Mouse (Mus musculus): ENCODE measurements around the gene Kif6.

Kif6 gene

GRCm38 (mm10) chr17:49614577-49615235 lies at the start of gene Kif6:
Gene Kif6 (plus strand): TSS chr17:49615136.
- DNase-seq = peak; percentile 70

- no peak for DNase-seq
Observed at GRCm38 (mm10) chr17:49568717-49569116, 46.2 kb upstream of the Kif6 start.

DNA sequence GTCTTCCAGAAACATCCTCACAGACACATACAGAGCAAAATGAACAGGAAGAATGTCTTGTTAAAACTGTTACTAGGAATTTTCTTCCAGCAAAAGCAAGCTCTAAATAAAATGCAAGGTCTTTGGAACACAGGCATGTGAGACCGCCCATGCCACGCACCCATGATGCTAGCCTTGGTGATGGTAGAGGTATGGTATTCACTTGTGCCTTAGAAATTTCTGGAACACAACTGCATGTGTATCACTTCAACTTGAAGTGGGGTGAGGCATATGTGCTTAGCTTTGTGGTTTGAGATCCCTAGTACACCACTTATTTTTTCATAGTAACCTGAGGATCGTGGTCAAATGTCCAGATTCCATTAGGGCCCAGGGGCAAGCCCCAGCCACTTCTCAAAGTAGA lies 37.6 kb upstream of the Kif6 start:
- DNase-seq = no peak

DNA sequence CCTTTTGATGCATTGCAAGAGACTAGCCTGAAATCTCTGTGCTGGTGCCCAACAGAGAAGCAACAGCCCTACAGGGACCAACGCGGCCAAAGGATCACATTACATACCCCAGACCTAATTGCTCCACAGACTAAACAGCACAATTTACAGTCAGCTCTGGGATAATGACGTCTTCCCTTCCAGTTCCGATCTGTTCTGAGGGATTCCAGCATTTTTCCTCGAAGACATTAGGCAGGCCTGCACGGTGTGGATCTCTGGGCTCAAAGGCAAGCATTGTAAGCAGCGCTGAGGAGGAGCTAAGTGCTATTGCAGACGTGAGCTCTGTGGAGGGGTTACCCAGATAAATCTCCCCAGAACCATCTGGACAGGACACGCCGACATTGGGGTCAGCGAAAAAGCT lies 32.5 kb upstream of the Kif6 start:
- DNase-seq = peak; percentile 6

DNA sequence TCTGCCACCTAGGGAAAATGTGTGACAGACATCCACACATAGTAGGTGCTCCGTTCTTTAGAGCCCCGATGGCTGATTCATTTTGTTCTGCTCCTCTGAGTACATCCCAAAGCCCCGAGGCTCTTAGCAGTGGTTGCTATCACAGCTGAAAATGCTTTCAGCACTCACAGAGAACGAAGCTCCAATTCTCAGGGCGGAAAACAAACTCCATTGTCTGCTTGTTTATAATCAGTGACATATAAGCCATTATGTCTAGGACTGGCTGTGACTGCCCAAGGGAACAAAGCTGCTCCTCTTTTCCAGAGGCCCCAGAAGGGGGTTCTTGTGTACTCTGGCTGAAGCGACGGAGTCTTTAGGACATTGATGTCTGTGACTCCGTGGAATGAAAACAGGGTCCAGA lies 24.9 kb upstream of the Kif6 start:
- DNase-seq = no peak

DNA sequence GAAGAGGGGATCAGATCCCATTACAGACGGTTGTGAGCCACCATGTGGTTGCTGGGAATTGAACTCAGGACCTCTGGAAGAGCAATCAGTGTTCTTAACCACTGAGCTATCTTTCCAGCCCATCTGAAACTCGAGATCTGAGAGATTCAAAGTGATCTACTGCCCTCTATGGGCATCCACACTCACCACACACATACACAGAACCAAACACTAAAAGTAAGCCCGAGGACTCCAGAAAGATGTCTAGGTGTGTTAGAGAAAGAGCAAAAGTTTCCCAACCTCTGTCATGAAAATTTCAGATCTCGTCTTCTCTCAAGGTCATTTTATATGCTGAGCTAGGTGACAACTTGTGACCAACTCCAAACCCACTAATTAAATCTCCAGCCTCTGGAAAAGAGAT lies 9.5 kb upstream of the Kif6 start:
- no peak for DNase-seq

GRCm38 (mm10) chr17:49607351-49608027 lies 7.4 kb upstream of the Kif6 start:
- no peak for DNase-seq

- DNase-seq = no peak
Observed at GRCm38 (mm10) chr17:49610296-49610695, 4.6 kb upstream of the Kif6 start.

- no peak for DNase-seq
Observed at GRCm38 (mm10) chr17:49615241-49615651, 310 bp downstream of the Kif6 start.

GRCm38 (mm10) chr17:49624572-49624971 lies 9.6 kb downstream of the Kif6 start:
- DNase-seq = no peak

GRCm38 (mm10) chr17:49627011-49627794 lies 12.3 kb downstream of the Kif6 start:
- peak; percentile 9 for DNase-seq

DNA sequence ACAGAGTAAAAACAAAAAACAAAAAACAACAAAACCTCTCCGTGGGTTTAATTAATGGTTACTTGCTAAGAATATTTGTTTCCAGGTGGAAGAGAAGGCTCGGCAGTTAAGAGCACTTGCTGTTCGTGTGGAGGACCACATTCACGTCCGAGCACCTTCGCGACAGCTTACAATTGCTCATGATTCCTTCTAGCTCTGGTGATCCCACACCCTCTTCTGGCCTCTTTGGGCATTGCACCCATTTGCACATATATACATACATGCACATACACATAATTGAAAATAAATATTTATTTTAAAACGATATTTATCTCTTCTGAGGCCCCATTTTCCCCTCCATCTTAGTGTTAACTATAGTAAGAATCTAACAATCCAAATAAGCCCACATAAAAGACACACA lies 13.9 kb downstream of the Kif6 start:
- DNase-seq = no peak

- no peak for DNase-seq
Observed at GRCm38 (mm10) chr17:49633041-49633440, 18.1 kb downstream of the Kif6 start.

DNA sequence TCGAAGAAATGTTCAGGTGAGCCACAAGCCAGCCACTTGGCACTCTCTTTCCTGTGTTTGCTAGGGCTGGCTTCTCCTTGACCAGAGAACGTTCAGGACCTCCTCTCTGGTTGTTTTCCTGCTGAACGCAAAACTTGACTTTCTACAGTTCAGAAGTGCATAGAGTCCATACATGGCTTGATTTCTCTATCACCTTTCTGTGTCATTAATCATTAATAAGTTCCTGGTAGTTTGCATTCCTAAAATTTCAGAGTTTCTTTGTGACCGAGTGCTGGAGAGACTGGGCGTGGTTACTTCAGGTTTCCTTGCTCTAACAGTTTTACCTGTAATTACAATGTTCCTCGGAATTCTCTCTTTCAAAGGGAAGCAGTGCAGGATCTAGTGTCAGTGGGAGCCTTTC lies 27.0 kb downstream of the Kif6 start:
- DNase-seq = no peak

DNA sequence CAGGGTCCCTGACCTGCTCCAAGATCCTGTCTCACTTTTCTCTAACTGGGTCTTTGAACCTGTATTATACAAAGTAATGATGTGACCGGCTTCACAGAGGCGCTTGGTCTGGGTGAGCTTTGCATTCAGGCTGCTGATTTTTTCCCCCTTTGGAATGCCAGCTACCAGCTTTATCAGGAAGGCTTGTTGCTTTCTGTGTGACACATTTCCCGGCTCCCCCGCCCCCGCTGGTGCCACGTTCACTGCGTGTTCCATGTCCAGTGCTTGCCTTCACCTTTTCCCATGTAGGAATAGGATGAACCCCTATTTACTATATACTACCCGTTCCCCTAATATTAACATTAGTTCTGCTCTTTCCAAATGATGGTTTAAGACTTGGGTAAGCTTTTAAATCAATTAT lies 27.4 kb downstream of the Kif6 start:
- DNase-seq = no peak

DNA sequence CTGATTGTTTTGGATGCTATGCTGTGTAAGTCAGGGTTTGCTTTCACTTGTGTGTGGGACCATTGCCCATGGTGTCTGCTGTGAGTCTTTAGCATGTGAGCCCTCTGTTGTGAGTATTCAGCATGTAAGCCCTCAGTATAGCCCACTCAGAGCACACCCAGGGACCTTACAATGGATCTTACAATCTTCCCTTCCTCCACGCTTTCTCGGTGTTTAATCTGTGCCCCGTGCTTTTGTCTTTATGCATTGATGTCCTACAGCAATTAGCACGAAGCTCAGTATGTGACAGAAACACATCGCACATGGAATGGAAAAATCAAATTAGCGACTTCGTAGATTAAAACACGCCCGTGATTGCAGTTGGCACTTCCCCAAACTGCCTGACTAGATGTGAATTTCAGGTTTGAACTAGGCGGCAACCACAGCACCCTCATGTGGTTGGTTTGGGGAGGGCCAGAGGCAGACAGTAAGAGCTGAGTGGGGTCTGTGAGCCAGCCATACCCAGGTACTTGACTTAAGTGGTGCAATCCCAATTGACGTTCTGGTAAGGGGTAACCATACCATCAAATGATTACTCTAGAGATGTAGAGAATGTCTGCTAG lies 28.1 kb downstream of the Kif6 start:
- no peak for DNase-seq

DNA sequence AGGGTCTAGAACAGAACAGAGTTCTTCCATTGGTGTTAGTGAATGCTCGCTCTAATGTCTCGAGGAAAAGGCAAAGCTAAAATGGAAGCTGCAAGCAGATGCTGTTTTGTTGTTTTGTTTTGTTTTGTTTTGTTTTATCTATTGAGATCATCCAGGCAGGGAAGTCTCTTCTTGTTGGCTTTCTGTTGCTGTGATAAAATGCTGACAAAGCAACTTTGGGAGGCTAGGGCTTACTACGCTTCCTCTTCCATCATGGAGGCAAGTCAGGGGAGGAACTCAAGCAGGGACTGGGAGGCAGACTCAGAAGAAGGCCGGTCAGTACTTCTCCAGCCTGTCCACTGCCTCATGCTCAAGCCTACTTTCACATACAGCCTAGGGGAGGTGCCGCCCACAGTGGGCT lies 31.3 kb downstream of the Kif6 start:
- no peak for DNase-seq

GRCm38 (mm10) chr17:49648970-49649369 lies 34.0 kb downstream of the Kif6 start:
- no peak for DNase-seq

GRCm38 (mm10) chr17:49649394-49649793 lies 34.5 kb downstream of the Kif6 start:
- no peak for DNase-seq

DNA sequence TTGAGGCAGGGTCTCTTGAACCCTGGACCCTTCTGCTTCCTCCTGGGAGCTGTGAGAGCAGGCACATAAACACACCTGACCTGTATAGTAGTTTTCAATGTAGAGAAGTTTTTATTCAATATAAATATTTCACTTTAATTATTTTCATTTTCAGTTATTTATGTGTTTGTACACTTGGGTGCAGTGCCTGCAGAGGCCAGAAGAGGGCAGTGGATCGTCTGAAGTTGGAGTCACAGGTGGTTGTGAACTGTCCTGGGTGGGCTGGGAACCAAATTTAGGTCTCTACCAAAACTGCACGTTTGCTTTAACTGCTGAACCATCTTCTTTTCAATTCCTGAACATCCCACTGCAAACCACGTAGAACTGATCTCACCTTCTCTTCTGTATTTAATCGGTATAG lies 35.4 kb downstream of the Kif6 start:
- DNase-seq = no peak

GRCm38 (mm10) chr17:49652357-49652756 lies 37.4 kb downstream of the Kif6 start:
- no peak for DNase-seq

- no peak for DNase-seq
Observed at GRCm38 (mm10) chr17:49652800-49653199, 37.9 kb downstream of the Kif6 start.

- DNase-seq = no peak
Observed at GRCm38 (mm10) chr17:49661626-49662025, 46.7 kb downstream of the Kif6 start.

DNA sequence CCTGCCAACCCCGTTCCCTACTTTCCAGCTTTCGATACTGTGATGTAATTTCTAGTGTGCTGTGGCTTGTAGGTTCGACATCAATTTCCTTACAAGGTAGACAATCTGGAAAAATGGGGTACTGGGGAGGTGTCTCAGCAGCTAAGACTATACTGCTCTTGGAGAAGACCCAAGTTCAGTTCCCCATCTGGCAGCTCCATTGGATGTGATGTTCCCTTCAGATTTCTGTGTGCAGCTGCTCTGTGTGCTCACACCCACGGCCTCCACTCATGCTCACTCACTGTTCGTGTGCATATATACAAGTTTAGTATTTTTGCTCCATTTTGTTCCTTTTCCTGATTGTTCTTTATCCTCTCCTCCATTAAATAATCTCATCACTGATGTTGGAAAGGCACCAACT lies 51.8 kb downstream of the Kif6 start:
- no peak for DNase-seq

All from liver (tissue).